Mouse (Mus musculus) gastrocnemius, postnatal 36 days (tissue): ENCODE measurements around the gene Rpp25l. TPM values are rescaled to one million over a fixed set of nuclear protein-coding genes. Genes with fewer than 3 reads are reported as not detected.

ENCODE experiments used
- DNase-seq, 2 experiments: peaks; one replicate each; pipeline ENCODE4 v3.0.0; 2022
- intact Hi-C: fragments of 180-260 bp; cut with DNase I; formaldehyde crosslinking; loops from one replicate; pipeline ENCODE4 v1.15.1; 2025
- total RNA-seq, 2 experiments: library from RNA; stranded (reverse); gene quantifications; 2 replicates each; pipeline ENCODE4 v1.2.3; 2021

The Rpp25l gene
- total RNA-seq, 2 experiments from 2014 or later = 46.8 to 50.0 TPM

- DNase-seq = no peak
- intact Hi-C loops = no loop called here
These were observed 36.9 kb downstream of the Rpp25l start for GRCm38 (mm10) chr4:41676248-41677005.

- DNase-seq = no peak
- intact Hi-C loops = no loop called here
These were observed 40.1 kb downstream of the Rpp25l start for GRCm38 (mm10) chr4:41673186-41673585.

GRCm38 (mm10) chr4:41672522-41672963 lies 40.8 kb downstream of the Rpp25l start:
- intact Hi-C loops = no loop called here
- DNase-seq = no peak

GRCm38 (mm10) chr4:41671963-41672480 lies 41.3 kb downstream of the Rpp25l start:
- DNase-seq = no peak
- intact Hi-C loops = no loop called here

- intact Hi-C loops = no loop called here
- DNase-seq = no peak
These were observed 41.8 kb downstream of the Rpp25l start for GRCm38 (mm10) chr4:41671500-41671899.

- intact Hi-C loops = no loop called here
- DNase-seq = no peak
These were observed 42.5 kb downstream of the Rpp25l start for GRCm38 (mm10) chr4:41670836-41671235.

GRCm38 (mm10) chr4:41666646-41667045 lies 46.7 kb downstream of the Rpp25l start:
- intact Hi-C loops = no loop called here
- peak; percentile 40 to 66 for DNase-seq

- DNase-seq = no peak
- intact Hi-C loops = no loop called here
These were observed 48.2 kb downstream of the Rpp25l start for GRCm38 (mm10) chr4:41665009-41665675.

GRCm38 (mm10) chr4:41664533-41664932 lies 48.8 kb downstream of the Rpp25l start:
- intact Hi-C loops = no loop called here
- peak in 1 of 2 experiments; percentile 47 for DNase-seq

GRCm38 (mm10) chr4:41663614-41664013 lies 49.7 kb downstream of the Rpp25l start:
- no peak for DNase-seq
- intact Hi-C loops = no loop called here

GRCm38 (mm10) chr4:41662723-41663122 lies 50.6 kb downstream of the Rpp25l start:
- intact Hi-C loops = no loop called here
- DNase-seq = no peak

Other genes starting within 250 kb of the Rpp25l start
- under 1 TPM; 0.31 to 0.35 TPM for gene Kif24, start 248.6 kb downstream of the Rpp25l start, total RNA-seq
- 10 to 100 TPM; 21.9 to 22.4 TPM for gene Nudt2, start 248.4 kb downstream of the Rpp25l start, total RNA-seq
- gene AI464131, start 210.5 kb downstream of the Rpp25l start, total RNA-seq = 10 to 100 TPM; 66.0 to 66.5 TPM
- gene 1110017D15Rik, start 196.2 kb downstream of the Rpp25l start, total RNA-seq = under 1 TPM in 1 of 2 experiments, not detected in 1; 0.37 TPM
- 10 to 100 TPM; 19.3 to 20.4 TPM for gene Fam219a, start 144.0 kb downstream of the Rpp25l start, total RNA-seq
- not detected for gene Dnaic1, start 143.8 kb downstream of the Rpp25l start, total RNA-seq
- gene Enho, start 73.2 kb downstream of the Rpp25l start, total RNA-seq = 10 to 100 TPM; 10.3 to 10.9 TPM
- gene Cntfr, start 16.4 kb downstream of the Rpp25l start, total RNA-seq = 10 to 100 TPM; 24.8 to 31.1 TPM
- gene Il11ra1, start 13.5 kb downstream of the Rpp25l start, total RNA-seq = 10 to 100 TPM; 30.8 to 41.2 TPM
- 10 to 100 TPM; 40.9 to 41.9 TPM for gene Dctn3, start 9.6 kb upstream of the Rpp25l start, total RNA-seq
- not detected for gene Arid3c, start 17.6 kb upstream of the Rpp25l start, total RNA-seq
- gene Galt, start 41.7 kb upstream of the Rpp25l start, total RNA-seq = 10 to 100 TPM; 27.5 to 36.7 TPM
- gene Sigmar1, start 42.6 kb upstream of the Rpp25l start, total RNA-seq = 1 to 10 TPM; 7.2 to 8.8 TPM
- gene Ccl27a, start 60.7 kb upstream of the Rpp25l start, total RNA-seq = 10 to 100 TPM; 18.5 to 19.1 TPM
- gene Gm21541, start 190.1 kb upstream of the Rpp25l start, total RNA-seq = not detected
- not detected for gene Gm20878, start 228.0 kb upstream of the Rpp25l start, total RNA-seq